Mouse (Mus musculus): Measurements from ENCODE around the gene Scgb1a1. TPM values are rescaled to one million over a fixed set of nuclear protein-coding genes. Genes with fewer than 3 reads are reported as not detected.
A peak's percentile ranks its signal among the peaks of the same experiment; 100 is the strongest.
"Not testable (repeated sequence)": the region's sequence is repeated elsewhere in the genome, so short reads cannot be mapped to it uniquely, and the experiment has no call there.

Gene Scgb1a1
- polyA plus RNA-seq, 3 experiments from 2014 or later = not detected

DNA sequence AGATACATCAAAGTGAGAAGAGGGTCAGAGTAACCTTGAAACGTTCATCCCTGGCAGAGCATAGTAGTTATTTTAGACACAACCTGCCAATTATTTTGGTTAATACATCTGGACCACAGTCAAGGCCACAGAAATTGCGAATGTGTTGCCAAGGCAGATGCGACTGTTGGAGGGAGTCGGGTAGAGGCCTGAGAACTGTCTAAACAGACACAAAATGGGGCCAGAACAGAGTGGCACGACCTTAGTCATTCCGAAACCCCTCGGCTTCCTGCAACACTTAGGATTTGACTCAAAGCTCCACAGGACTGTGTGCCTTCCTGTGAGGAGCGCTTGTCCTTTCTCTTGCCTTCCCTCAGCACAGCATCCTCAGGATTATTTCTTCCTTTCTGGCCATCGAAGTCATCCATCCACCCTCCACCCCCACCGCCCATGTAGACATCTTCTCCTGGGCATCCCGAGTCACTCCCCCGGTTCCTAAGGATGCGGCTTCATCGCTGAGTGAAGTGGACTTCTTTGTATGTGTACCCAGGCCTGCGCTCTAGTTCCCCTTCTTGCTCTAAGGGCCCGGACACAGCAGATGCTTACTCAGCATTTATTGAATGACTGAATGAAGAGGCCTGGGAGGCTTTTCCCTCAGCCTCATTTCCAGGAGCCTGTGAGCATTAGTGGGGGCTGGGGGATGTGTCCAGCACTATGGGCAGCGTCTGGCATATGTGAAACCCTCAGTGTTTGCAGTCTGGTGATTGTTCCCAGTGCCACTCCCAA is 12.7 kb upstream of the Scgb1a1 start:
- no peak for ATAC-seq

DNA sequence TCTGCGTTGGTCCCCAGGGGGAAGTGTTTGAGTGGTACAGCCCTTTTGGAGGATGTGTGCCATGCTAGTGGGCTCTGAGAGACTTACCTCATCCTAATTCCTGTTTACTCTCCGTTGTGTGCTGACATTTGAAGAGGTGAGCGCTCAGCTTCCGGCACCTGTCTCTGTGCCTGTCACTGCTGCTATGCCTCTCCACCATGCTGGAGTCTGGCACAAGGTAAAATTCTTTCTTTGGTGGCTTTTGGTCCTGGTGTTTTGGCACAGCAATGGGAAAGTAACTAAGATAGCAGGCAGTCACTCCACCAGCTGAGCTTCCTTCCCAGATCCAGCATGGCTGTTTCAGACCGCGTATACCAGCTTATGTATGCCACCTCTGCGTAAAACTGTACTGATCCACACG is 12.0 kb upstream of the Scgb1a1 start:
- ATAC-seq = no peak

DNA sequence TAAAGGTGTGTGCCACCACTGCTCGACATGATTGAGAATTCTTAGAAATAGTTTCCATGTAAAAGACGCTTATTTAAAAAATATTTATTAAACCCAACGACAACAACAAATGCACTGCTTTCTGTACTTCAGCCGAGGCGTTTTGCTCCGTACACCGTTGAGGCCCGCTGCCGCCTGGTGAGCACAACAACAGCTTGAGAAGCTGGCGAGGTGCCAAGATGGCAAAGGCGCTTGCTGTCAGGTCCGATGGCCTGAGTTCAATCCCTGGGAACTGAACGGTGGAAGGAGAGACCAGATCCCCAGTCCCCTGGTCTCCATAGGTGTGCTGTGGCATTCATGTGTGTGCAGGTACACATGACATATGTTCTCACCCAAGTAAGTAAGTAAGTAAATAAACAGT is 9.7 kb upstream of the Scgb1a1 start:
- no peak for ATAC-seq

DNA sequence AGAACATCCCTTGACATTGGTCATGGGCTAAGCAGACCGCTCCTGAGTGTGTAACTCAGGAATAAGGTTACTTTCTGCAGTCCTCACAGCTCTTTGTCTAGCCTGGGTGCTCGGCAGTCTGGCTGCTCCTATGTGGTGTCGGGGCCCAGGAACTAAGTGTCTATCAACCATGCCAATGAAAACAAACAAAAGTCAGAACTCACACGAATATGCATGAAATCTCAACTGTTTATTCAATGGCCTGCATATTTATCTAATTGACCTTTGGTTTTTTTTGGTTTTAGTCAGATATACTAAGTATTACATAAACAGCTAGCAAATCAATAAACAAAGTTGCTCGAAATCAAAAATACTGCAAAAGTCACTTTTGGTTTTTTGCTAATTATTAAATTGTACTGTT is 7.4 kb upstream of the Scgb1a1 start:
- ATAC-seq = no peak

DNA sequence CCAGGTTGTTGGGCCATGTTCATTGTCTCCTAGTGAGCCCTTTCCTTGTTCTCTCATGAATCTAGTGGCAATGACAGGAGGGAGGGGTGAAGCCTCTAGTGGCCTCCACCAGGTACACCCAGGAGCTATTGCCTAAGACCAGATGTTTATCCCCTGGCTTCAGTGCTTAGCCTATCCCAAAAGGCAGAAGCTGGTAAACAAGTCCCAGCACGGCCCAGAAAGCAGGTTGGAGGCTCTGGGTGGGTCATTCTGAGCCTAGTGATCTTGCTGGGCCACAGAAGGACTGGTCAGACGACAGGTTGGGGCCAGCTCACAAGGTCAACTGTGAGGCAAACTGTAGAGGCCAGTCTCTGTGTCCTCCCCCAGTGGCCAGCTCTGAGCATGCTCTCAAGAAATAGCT is 3.0 kb upstream of the Scgb1a1 start:
- no peak for ATAC-seq

DNA sequence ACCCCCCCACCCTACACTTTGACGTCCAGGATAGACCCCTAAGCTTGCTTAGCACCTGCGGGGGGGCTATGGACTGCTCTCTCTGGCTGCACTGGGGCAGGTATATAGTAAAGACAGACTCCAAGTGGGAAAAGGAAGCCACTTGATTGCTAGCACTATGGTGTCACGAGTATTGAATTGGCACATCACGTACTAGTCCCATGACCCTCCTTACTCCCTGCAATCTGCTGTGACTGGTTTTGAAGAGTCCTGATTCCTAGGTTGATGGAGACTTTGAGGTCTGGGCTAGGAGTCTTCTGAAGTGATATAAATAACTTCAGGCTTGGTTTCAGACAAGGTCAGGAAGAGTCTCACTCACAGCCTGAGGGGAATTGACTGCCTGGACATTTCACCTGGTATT is 2.4 kb upstream of the Scgb1a1 start:
- ATAC-seq = no peak

DNA sequence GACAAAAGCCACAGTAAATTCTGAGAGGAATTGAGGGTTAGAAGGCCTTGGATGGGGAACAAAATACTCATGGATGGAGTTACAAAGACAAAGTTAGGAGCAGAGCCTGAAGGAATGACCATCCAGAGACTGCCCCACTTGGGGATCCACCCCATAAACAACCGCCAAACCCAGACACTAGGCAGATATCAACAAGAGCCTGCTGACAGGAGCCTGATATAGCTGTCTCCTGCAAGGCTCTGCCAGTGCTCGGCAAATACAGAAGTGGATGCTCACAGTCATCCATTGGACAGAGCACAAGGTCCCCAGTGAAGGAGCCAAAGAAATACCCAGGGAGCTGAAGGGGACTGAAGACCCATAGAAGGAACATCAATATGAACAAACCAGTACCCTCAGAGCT is 3.9 kb downstream of the Scgb1a1 start:
- ATAC-seq = not testable (repeated sequence)

DNA sequence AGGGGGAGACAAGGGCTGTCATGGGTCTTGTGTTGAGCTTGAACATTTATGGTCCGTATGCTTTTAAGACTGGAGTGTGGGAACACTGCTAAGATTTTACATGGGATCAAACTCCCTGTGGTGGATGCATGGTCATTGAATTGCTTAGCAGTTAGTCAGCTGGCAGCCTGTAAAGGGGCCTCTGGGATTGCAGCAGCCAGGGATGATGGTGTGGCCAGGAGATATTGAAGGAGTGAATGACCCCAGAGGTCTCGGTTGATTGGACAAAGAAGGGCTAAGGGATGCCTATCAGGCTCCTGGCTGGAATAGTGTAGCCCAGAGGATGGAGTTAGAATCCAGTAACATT is 4.8 kb downstream of the Scgb1a1 start:
- no peak for ATAC-seq

DNA sequence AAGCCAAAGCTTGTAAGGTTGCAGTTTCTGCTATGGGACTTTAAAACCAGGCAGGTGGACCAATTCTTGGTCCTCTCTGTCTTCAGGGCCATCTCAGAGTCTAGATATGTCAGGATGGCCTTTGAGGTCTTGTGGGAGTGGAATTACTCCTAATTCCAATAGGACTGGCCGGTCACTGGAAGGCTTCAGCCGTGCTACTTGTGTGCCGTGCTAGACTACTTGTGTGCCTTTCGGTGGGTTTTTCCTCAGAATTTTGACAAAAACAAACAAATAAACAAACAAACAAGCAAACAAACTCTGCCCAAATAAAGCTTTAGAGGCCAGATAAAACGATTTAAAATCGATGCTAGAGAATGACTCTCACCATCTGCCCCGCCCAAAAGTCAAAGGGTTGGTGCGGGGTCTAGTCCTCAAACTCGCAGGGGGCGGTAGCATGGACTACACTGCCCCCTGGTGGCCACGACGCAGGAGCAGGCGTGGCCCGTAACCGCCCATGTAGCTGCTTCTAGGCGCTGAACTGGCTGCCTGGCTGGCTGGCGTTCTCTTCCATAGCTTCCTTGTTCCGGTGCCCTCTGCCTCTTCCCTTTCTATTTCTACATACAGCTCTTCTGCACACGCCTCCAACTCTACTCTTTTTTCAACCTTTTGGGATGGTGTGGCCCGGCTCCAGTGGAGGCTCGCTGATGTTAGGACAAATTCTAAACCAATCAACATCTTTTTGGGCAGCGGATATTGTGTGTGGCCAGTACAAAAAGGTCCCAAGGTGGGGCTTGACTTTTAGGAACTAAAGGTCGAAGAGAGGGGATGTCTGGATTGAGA is 5.4 kb downstream of the Scgb1a1 start:
- ATAC-seq = peak; percentile 88

DNA sequence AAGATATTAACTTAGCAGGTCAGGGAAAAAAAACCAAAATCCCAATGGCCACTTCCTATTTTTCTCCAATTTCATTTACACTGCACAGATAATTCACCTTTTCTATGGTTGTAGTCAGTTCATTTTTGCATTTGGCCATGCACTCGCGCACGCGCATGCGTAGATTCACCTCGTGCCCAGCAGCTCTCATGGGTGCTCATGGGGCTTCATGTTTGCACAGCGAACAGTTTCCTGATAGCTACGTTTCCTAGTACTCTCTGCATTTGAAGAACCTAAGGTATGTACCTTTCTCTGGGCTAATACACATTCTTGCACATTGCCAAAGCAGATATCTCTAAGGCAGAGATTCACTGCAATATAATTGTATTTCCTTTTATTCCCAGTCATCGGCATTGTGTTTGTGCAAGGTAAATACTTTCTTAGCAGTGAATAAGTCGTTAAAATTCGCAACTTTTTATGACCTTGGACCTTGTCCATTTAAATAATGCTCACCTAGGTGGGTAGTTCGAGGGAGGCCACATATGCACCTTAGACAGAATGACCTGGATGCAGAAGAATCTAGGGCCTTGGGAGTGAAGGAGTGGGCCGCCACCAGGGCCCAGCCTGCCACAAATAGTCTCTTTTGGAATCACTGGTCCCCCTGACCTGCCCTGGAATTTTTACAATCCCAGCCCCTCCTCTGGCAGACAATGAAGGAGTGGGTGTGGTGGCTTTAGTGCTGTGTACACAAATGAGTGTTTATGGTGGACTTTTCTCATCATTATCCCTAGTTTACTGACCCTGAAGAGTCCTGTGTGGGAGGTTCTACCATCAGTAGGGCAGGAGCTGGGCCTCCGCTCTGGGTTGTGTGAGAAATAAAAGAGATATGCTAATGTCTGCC is 6.2 kb downstream of the Scgb1a1 start:
- no peak for ATAC-seq

DNA sequence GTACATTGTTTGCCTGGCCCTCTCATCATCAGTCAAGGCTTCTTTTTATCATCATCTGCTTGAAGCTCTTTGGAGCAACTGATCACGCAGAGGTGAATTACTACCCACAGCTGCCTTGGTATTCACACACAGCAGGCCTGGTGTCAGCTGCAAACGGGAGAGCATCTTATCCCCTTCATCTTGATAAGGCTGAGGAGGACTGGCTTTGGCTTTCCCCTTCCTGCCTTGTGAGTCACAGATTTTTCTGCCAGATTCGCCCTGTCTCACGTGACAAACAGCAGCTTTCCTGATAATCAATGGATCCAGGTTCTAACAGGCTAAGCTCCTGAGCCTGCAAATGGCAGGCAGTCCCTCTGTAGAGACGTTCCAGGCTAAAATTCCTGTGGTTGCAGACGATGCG is 7.8 kb downstream of the Scgb1a1 start:
- no peak for ATAC-seq

DNA sequence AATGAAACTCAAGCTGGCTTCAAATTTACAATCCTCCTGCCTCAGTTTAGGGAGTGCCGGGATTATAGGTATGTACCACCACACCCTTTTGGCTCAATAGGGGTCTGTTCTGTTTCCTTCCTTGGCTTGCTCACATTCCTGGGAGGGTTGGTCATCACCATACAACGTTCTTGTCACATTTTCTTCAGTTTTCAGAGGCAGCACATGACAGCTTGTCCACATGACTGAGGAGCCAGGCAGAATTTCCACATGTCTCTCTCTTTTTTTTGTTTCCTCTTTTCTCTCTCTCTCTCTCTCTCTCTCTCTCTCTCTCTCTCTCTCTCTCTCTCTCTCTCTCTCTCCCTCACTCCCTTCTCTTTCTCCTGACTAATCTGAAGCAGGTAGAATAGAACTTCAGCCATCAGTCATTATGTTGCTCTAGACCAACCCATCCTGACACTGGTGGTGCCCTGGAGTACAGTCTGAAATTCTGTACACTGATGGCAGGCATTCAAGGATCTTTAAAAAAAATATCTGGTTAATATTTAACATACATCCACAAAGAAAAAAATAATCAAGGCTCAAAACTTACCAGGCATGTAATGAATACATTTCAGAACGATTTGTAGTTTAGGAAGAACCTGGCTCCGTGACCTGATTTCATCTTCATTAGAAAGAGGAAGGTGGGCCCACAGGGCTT is 10.6 kb downstream of the Scgb1a1 start:
- ATAC-seq = no peak

DNA sequence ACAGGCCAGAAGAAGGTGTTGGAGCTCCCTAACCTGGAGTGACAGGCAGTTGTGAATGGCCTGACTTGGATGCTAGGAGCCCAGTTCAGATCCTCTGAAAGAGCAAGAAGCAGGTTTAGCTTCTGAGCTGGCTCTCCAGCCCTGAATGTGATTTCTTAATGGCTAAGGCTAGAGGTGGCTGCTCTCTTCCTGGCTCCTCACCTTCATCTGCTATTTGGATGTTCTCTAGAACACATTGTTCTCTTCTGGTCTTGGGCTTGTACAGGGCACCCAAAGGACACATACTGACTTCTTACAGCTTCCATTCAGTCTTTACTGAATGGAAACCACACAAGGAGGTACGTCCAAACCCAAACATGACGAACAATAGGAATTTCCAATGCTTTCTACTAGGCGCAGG is 11.7 kb downstream of the Scgb1a1 start:
- no peak for ATAC-seq

DNA sequence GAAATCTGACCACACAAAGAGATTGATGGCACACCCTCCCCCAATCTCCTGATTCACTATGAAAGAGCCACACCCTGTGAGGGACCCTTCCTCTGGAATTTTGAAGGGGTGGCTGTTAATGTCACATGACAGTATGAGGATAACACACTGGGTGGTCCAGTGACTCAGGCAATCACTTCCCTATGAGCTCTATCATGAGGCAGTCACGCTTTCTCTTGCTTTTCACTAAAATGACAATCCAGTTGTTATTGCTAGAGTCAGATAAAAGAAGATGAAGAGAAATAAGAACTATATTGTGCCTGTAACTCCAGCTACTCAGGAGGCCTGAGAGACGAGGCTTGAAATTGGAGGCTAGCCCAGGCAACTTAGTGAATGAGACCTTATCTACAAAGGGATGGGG is 12.2 kb downstream of the Scgb1a1 start:
- ATAC-seq = no peak

DNA sequence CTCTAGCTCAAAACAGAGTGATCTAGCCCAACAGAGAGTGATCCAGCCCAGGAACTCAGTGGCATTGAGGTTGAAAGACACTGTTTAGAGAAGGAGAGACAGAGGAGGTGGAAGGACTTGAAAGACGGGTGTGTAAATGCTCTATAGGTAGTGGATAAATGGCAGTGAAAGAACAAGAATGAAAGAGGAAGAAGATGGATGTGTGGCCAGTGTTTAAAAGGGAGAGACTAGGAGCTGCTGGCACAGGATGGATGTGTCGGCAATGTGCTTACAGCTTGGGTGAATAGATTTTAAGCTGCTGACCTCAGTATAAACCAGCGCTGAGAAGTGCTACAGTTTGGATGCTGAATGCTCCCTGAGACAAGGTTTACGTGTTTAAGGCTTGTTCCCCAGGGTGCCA is 13.3 kb downstream of the Scgb1a1 start:
- no peak for ATAC-seq

DNA sequence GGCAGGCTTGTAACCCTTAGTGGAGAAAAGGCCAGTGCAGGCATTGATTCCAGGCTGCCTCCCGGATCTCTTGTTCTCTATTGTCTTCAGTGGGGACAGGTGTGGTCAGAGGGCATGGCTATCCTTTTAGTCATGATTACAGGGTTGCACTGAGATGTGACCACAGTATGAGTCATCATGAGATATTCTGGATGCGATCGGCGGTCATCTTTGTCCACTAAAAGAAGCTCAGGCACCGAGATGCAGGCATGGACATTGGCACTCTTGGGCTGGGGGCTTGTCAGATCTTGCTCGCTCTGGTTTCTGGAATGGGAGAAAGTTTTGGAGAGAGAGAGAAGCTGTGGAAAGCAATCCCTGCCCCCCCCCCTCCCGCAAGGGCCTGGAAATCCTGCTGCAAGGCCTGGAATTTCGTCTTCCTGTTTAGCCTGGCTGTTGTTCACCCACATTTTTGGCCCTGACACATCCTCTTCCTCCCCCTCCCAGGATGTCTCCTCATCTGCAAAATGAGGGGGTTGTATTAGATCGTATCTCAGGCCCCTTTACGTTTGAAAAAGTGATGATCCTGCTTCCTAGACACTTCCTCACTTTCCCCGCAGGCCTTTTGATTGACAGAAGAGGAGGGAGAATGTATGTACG is 13.9 kb downstream of the Scgb1a1 start:
- ATAC-seq = no peak

DNA sequence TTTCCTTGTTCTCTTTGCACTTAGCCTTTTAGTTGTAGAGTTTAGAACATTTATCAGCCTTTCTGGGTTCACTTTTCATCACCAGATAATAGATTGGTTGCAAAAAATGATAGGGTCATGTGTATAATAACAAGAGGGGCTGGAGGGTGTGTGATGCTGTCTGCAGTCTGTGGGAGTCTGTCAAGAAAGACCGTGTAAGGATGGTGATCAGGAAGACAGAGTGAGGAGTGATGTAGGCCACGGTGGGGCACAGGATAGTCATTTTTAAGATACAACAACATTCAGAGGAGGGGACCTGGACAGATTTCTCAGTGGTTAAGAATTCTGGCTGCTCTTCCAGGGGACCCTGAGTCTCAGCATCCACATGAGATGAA is 15.6 kb downstream of the Scgb1a1 start:
- ATAC-seq = no peak

DNA sequence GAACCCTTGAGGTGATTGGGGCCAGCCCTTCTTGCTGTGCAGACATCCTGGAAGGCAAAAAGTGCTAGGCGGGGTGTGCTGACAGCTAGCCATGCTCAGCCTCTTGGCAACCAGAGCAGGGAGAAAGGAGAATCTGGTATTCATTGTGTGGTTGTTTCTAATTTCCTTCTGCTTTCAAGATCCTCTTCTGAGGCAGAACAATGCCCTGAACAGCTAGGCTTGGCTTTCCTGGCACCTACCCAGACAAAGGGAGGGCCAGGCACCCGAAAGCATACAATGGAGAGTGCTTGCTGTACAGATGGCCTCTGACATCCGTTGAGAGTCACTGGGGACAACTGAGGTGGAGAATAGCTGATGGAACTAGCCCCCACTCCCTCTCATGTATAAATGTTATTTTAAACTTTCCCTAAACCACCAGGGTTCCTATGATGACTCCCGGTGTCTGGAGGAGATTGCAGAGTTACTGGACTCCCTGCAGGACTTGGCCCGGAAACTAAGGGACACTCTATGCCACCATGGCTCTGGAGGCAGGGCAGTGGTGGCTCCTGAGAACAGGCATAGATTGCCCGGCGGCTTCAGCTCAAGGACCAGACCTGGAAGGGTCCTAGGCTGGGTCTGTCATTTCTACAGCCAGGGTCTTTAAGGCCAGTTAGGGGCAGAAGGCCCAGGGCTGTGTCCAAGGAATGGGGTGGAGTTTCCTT is 16.2 kb downstream of the Scgb1a1 start:
- no peak for ATAC-seq

DNA sequence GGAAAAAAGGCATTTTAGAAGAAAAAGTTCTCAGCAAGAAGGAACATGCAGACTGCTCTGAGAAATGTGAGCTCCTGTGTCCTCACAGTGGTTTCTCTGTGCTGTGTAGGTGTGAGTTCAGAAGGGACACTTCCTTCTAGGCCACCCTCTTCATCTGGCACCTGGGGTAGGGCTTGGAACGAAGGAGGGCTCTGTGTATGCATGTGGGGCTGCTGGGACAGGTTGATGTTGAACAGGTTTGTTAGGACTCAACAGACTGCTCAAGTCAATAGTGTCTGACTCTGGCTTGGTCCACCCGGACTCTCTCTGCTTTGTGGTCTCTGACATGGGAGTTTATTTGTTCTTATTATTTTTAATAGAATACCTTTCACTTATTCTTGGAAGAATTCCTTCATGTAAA is 17.4 kb downstream of the Scgb1a1 start:
- no peak for ATAC-seq

DNA sequence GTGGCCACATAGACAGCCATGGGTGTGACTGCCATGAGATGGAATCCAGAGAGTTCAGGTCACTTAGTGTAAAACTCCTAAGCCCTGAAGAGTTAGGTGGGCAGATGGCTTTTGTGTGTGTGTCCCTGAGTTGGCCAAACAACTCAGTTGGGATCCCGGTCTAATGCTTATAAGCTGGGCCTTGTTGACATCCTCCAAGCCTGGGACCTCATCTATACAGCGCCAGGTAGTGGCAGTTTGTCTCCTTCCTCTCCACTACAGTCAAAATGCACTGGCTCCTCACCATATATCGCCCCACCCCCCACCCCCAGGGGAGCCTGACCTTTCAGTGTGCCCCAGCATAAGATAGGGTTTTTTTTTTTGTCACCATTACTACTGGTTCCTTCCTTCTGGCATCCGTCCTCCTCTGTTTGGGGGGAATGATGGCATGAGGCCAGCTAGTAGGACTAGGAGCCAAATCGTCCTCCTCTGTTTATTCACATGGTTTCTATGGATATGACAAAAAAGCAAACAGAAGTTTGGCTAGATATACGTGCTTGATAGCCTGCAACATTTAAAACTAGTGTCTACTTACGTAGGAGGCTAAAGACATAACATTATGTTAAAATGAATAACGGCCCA is 18.0 kb downstream of the Scgb1a1 start:
- ATAC-seq = no peak

DNA sequence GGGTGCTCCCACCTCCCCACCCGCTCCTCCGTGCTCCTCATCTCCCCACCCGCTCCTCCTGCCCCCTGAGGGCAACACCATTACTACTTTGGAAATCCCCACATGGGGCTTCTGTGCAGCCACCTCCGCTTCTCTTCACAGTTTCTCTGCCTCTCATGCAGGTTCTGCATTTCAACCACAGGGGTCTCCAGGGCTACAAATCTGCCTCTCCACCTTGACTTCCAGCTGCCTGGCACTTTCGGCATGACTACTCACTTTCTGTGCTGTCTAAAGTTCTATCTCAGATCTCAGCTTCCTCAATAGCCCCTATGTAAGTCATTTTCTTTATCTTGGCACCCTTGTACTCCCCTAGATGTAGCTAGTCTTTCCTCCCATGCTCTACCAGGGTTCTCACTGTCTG is 20.5 kb downstream of the Scgb1a1 start:
- ATAC-seq = peak; percentile 34

Data from inflammation-experienced regulatory T-cells, adult 6 months (primary cell).